Mouse (Mus musculus): ENCODE measurements at regions not wholly inside any gene's neighbourhood (a gene's known extent, or its start where the extent isn't known, plus 50 kb on each side); places are given as distances from the start of the nearest gene placed in this dataset.

- in situ Hi-C loops (cut with MboI, MseI), result loop anchor here (25.0 kb wide), 3 partner anchors 523 to 1198 kb away; no protein-coding TSS in a partner anchor
These were observed 68.6 kb downstream of the Dad1 start for GRCm38 (mm10) chr14:54185265-54185830.

- in situ Hi-C loops (cut with MboI, MseI), result loop anchor here (25.0 kb wide), 3 partner anchors 522 to 1197 kb away; no protein-coding TSS in a partner anchor
These were observed 70.0 kb downstream of the Dad1 start for GRCm38 (mm10) chr14:54183873-54184272.

GRCm38 (mm10) chr14:54182838-54183237, 71.1 kb downstream of the Dad1 start:
- in situ Hi-C loops (cut with MboI, MseI), result loop anchor here (25.0 kb wide), 3 partner anchors 521 to 1196 kb away; no protein-coding TSS in a partner anchor

GRCm38 (mm10) chr14:54181306-54181705, 72.6 kb downstream of the Dad1 start:
- in situ Hi-C loops (cut with MboI, MseI), result loop anchor here (25.0 kb wide), 3 partner anchors 519 to 1194 kb away; no protein-coding TSS in a partner anchor

GRCm38 (mm10) chr14:54180754-54181153, 73.2 kb downstream of the Dad1 start:
- in situ Hi-C loops (cut with MboI, MseI), result loop anchor here (25.0 kb wide), 3 partner anchors 518 to 1193 kb away; no protein-coding TSS in a partner anchor

- in situ Hi-C loops (cut with MboI, MseI), result loop anchor here (25.0 kb wide), 3 partner anchors 518 to 1193 kb away; no protein-coding TSS in a partner anchor
These were observed 73.6 kb downstream of the Dad1 start for GRCm38 (mm10) chr14:54180271-54180670.

GRCm38 (mm10) chr14:54178856-54179255, 75.0 kb downstream of the Dad1 start:
- in situ Hi-C loops (cut with MboI, MseI), result loop anchor here (25.0 kb wide), 3 partner anchors 517 to 1192 kb away; no protein-coding TSS in a partner anchor

- in situ Hi-C loops (cut with MboI, MseI), result loop anchor here (25.0 kb wide), 3 partner anchors 514 to 1189 kb away; no protein-coding TSS in a partner anchor
These were observed 77.4 kb downstream of the Dad1 start for GRCm38 (mm10) chr14:54176469-54176868.

GRCm38 (mm10) chr14:54175476-54175875, 78.4 kb downstream of the Dad1 start:
- in situ Hi-C loops (cut with MboI, MseI), result loop anchor here (25.0 kb wide), 3 partner anchors 513 to 1188 kb away; no protein-coding TSS in a partner anchor

GRCm38 (mm10) chr14:54173316-54173715, 80.6 kb downstream of the Dad1 start:
- in situ Hi-C loops (cut with MboI, MseI), result no loop called here

GRCm38 (mm10) chr14:54169254-54169653, 84.7 kb downstream of the Dad1 start:
- in situ Hi-C loops (cut with MboI, MseI), result no loop called here

- in situ Hi-C loops (cut with MboI, MseI), result no loop called here
These were observed 85.4 kb downstream of the Dad1 start for GRCm38 (mm10) chr14:54168414-54168931.

- in situ Hi-C loops (cut with MboI, MseI), result no loop called here
These were observed 87.8 kb downstream of the Dad1 start for GRCm38 (mm10) chr14:54166057-54166456.

- in situ Hi-C loops (cut with MboI, MseI), result no loop called here
These were observed 89.0 kb downstream of the Dad1 start for GRCm38 (mm10) chr14:54164874-54165273.

- in situ Hi-C loops (cut with MboI, MseI), result no loop called here
These were observed 92.0 kb downstream of the Dad1 start for GRCm38 (mm10) chr14:54161916-54162315.

- in situ Hi-C loops (cut with MboI, MseI), result no loop called here
These were observed 92.7 kb downstream of the Dad1 start for GRCm38 (mm10) chr14:54161206-54161605.

GRCm38 (mm10) chr14:54159816-54160215, 94.1 kb downstream of the Dad1 start:
- in situ Hi-C loops (cut with MboI, MseI), result loop anchor here (10.0 kb wide), 2 partner anchors 95 to 285 kb away; no protein-coding TSS in a partner anchor

- in situ Hi-C loops (cut with MboI, MseI), result loop anchor here (10.0 kb wide), 2 partner anchors 94 to 284 kb away; no protein-coding TSS in a partner anchor
These were observed 95.5 kb downstream of the Dad1 start for GRCm38 (mm10) chr14:54158214-54158965.

GRCm38 (mm10) chr14:54156536-54156935, 97.4 kb downstream of the Dad1 start:
- in situ Hi-C loops (cut with MboI, MseI), result loop anchor here (10.0 kb wide), 2 partner anchors 92 to 282 kb away; no protein-coding TSS in a partner anchor

GRCm38 (mm10) chr14:54152485-54153235, 101.2 kb downstream of the Dad1 start:
- in situ Hi-C loops (cut with MboI, MseI), result loop anchor here (10.0 kb wide), 2 partner anchors 88 to 278 kb away; no protein-coding TSS in a partner anchor

- in situ Hi-C loops (cut with MboI, MseI), result loop anchor here (10.0 kb wide), 2 partner anchors 87 to 277 kb away; no protein-coding TSS in a partner anchor
These were observed 102.0 kb downstream of the Dad1 start for GRCm38 (mm10) chr14:54151921-54152320.
